Mouse (Mus musculus): Measurements from ENCODE around the gene Kcnk1. TPM values are rescaled to one million over a fixed set of nuclear protein-coding genes. Genes with fewer than 3 reads are reported as not detected.

Kcnk1 gene
- polyA plus RNA-seq, 1 experiment from 2014 or later: 18.7 TPM

GRCm38 (mm10) chr8:125960037-125960436 is 34.9 kb upstream of the Kcnk1 start:
- peaks cover 6% of the 10 kb centered on the region for H3K9me3 ChIP-seq (ENCODE audit: control insufficient read depth, low read length)
- 89% methylated on average over 8 of the region's 8 CpGs for WGBS
- no peaks in the 10 kb centered on the region for H3K36me3 ChIP-seq (ENCODE audit: control insufficient read depth, insufficient read depth)
- H3K27me3 ChIP-seq (replicated peaks; ENCODE audit: control insufficient read depth, insufficient read depth, low read length): 0 out of 2 replicates have a peak, but pooled peaks cover 8% of the 10 kb centered on the region
- no peak overlapping the region for H3K4me3 ChIP-seq (replicated peaks; ENCODE audit: low read length)
- peaks cover 5% of the 10 kb centered on the region for H3K4me1 ChIP-seq (replicated peaks; ENCODE audit: control insufficient read depth, insufficient read depth, low read length)
- ATAC-seq: no peak
- no peak overlapping the region for H3K9ac ChIP-seq (replicated peaks; ENCODE audit: low read depth, low read length)
- no peak overlapping the region for H3K4me2 ChIP-seq (ENCODE audit: low read length)
- no peak overlapping the region for H3K27ac ChIP-seq (ENCODE audit: low read length)

- WGBS: 28% methylated on average over 6 of the region's 6 CpGs
- Histone ChIP-seq H3K4me3 (replicated peaks; ENCODE audit: low read length) (no peak overlapping the region), H3K4me2 (ENCODE audit: low read length) (no peak overlapping the region), H3K9me3 (ENCODE audit: control insufficient read depth, low read length) (peaks cover 6% of the 10 kb centered on the region), H3K9ac (replicated peaks; ENCODE audit: low read depth, low read length) (no peak overlapping the region), H3K4me1 (replicated peaks; ENCODE audit: control insufficient read depth, insufficient read depth, low read length) (peaks cover 5% of the 10 kb centered on the region), H3K27me3 (replicated peaks; ENCODE audit: control insufficient read depth, insufficient read depth, low read length) (0 out of 2 replicates have a peak, but pooled peaks cover 8% of the 10 kb centered on the region), H3K27ac (ENCODE audit: low read length) (no peak overlapping the region), H3K36me3 (ENCODE audit: control insufficient read depth, insufficient read depth) (no peaks in the 10 kb centered on the region)
- ATAC-seq: no peak
Measured at GRCm38 (mm10) chr8:125961790-125962189, 33.2 kb upstream of the Kcnk1 start.

- no peak overlapping the region for H3K9ac ChIP-seq (replicated peaks; ENCODE audit: low read depth, low read length)
- WGBS: 4% methylated on average over 11 of the region's 11 CpGs
- H3K9me3 ChIP-seq (ENCODE audit: control insufficient read depth, low read length): peaks cover 6% of the 10 kb centered on the region
- H3K4me2 ChIP-seq (ENCODE audit: low read length): peak overlapping the region; percentile 27
- 0 out of 2 replicates have a peak, but pooled peaks cover 8% of the 10 kb centered on the region for H3K27me3 ChIP-seq (replicated peaks; ENCODE audit: control insufficient read depth, insufficient read depth, low read length)
- ATAC-seq: no peak
- H3K4me1 ChIP-seq (replicated peaks; ENCODE audit: control insufficient read depth, insufficient read depth, low read length): peaks cover 5% of the 10 kb centered on the region
- no peaks in the 10 kb centered on the region for H3K36me3 ChIP-seq (ENCODE audit: control insufficient read depth, insufficient read depth)
- no peak overlapping the region for H3K4me3 ChIP-seq (replicated peaks; ENCODE audit: low read length)
- H3K27ac ChIP-seq (ENCODE audit: low read length): no peak overlapping the region
Measured at GRCm38 (mm10) chr8:125963807-125964211, 31.2 kb upstream of the Kcnk1 start.

- ATAC-seq: no peak
- WGBS: 51% methylated on average over 3 of the region's 3 CpGs
Measured at GRCm38 (mm10) chr8:125971336-125971735, 23.6 kb upstream of the Kcnk1 start.

GRCm38 (mm10) chr8:125975981-125976380 is 19.0 kb upstream of the Kcnk1 start:
- no peak overlapping the region for H3K27ac ChIP-seq (ENCODE audit: low read length)
- no peak for ATAC-seq
- 74% methylated on average over 4 of the region's 4 CpGs for WGBS

More at GRCm38 (mm10) chr8:125971336-125971735, 23.6 kb upstream of the Kcnk1 start:
- H3K9me3 ChIP-seq (ENCODE audit: control insufficient read depth, low read length): no peaks in the 10 kb centered on the region
- no peaks in the 10 kb centered on the region for H3K4me1 ChIP-seq (replicated peaks; ENCODE audit: control insufficient read depth, insufficient read depth, low read length)
- H3K4me3 ChIP-seq (replicated peaks; ENCODE audit: low read length): no peak overlapping the region
- no peak overlapping the region for H3K9ac ChIP-seq (replicated peaks; ENCODE audit: low read depth, low read length)
- no peaks in the 10 kb centered on the region for H3K27me3 ChIP-seq (replicated peaks; ENCODE audit: control insufficient read depth, insufficient read depth, low read length)
- no peak overlapping the region for H3K4me2 ChIP-seq (ENCODE audit: low read length)
- H3K36me3 ChIP-seq (ENCODE audit: control insufficient read depth, insufficient read depth): no peaks in the 10 kb centered on the region
- H3K27ac ChIP-seq (ENCODE audit: low read length): no peak overlapping the region

GRCm38 (mm10) chr8:125980826-125981225 is 14.1 kb upstream of the Kcnk1 start:
- no peak overlapping the region for H3K9ac ChIP-seq (replicated peaks; ENCODE audit: low read depth, low read length)
- peaks cover under 1% of the 10 kb centered on the region; the same call in 1 of the 2 replicates for H3K4me1 ChIP-seq (replicated peaks; ENCODE audit: control insufficient read depth, insufficient read depth, low read length)
- H3K36me3 ChIP-seq (ENCODE audit: control insufficient read depth, insufficient read depth): no peaks in the 10 kb centered on the region
- H3K27me3 ChIP-seq (replicated peaks; ENCODE audit: control insufficient read depth, insufficient read depth, low read length): no peaks in the 10 kb centered on the region
- no peaks in the 10 kb centered on the region for H3K9me3 ChIP-seq (ENCODE audit: control insufficient read depth, low read length)
- H3K27ac ChIP-seq (ENCODE audit: low read length): no peak overlapping the region
- no peak overlapping the region for H3K4me2 ChIP-seq (ENCODE audit: low read length)
- no peak for ATAC-seq
- 44% methylated on average over 6 of the region's 6 CpGs for WGBS
- H3K4me3 ChIP-seq (replicated peaks; ENCODE audit: low read length): no peak overlapping the region

More at GRCm38 (mm10) chr8:125975981-125976380, 19.0 kb upstream of the Kcnk1 start:
- no peaks in the 10 kb centered on the region for H3K9me3 ChIP-seq (ENCODE audit: control insufficient read depth, low read length)
- no peaks in the 10 kb centered on the region for H3K27me3 ChIP-seq (replicated peaks; ENCODE audit: control insufficient read depth, insufficient read depth, low read length)
- H3K4me3 ChIP-seq (replicated peaks; ENCODE audit: low read length): no peak overlapping the region
- no peak overlapping the region for H3K4me2 ChIP-seq (ENCODE audit: low read length)
- H3K36me3 ChIP-seq (ENCODE audit: control insufficient read depth, insufficient read depth): no peaks in the 10 kb centered on the region
- H3K9ac ChIP-seq (replicated peaks; ENCODE audit: low read depth, low read length): no peak overlapping the region
- H3K4me1 ChIP-seq (replicated peaks; ENCODE audit: control insufficient read depth, insufficient read depth, low read length): no peaks in the 10 kb centered on the region

- no peaks in the 10 kb centered on the region for H3K9me3 ChIP-seq (ENCODE audit: control insufficient read depth, low read length)
- no peak overlapping the region for H3K4me2 ChIP-seq (ENCODE audit: low read length)
- H3K27ac ChIP-seq (ENCODE audit: low read length): no peak overlapping the region
- no peaks in the 10 kb centered on the region for H3K36me3 ChIP-seq (ENCODE audit: control insufficient read depth, insufficient read depth)
- no peak overlapping the region for H3K4me3 ChIP-seq (replicated peaks; ENCODE audit: low read length)
- H3K4me1 ChIP-seq (replicated peaks; ENCODE audit: control insufficient read depth, insufficient read depth, low read length): peaks cover 6% of the 10 kb centered on the region
- no peak overlapping the region for H3K9ac ChIP-seq (replicated peaks; ENCODE audit: low read depth, low read length)
- H3K27me3 ChIP-seq (replicated peaks; ENCODE audit: control insufficient read depth, insufficient read depth, low read length): no peaks in the 10 kb centered on the region
- 76% methylated on average over 3 of the region's 3 CpGs for WGBS
- ATAC-seq: no peak
Measured at GRCm38 (mm10) chr8:125983515-125983914, 11.5 kb upstream of the Kcnk1 start.

- H3K36me3 ChIP-seq (ENCODE audit: control insufficient read depth, insufficient read depth): no peaks in the 10 kb centered on the region
- no peaks in the 10 kb centered on the region for H3K27me3 ChIP-seq (replicated peaks; ENCODE audit: control insufficient read depth, insufficient read depth, low read length)
- no peak overlapping the region for H3K4me3 ChIP-seq (replicated peaks; ENCODE audit: low read length)
- no peak overlapping the region for H3K27ac ChIP-seq (ENCODE audit: low read length)
- no peak for ATAC-seq
- WGBS: 92% methylated on average over 4 of the region's 4 CpGs
- H3K9me3 ChIP-seq (ENCODE audit: control insufficient read depth, low read length): no peaks in the 10 kb centered on the region
- peaks cover 6% of the 10 kb centered on the region for H3K4me1 ChIP-seq (replicated peaks; ENCODE audit: control insufficient read depth, insufficient read depth, low read length)
- H3K4me2 ChIP-seq (ENCODE audit: low read length): no peak overlapping the region
- H3K9ac ChIP-seq (replicated peaks; ENCODE audit: low read depth, low read length): no peak overlapping the region
Measured at GRCm38 (mm10) chr8:125984140-125984539, 10.8 kb upstream of the Kcnk1 start.

GRCm38 (mm10) chr8:125985364-125985763 is 9.6 kb upstream of the Kcnk1 start:
- no peak for ATAC-seq
- Histone ChIP-seq H3K27me3 (replicated peaks; ENCODE audit: control insufficient read depth, insufficient read depth, low read length) (no peaks in the 10 kb centered on the region), H3K4me1 (replicated peaks; ENCODE audit: control insufficient read depth, insufficient read depth, low read length) (peaks cover 6% of the 10 kb centered on the region), H3K27ac (ENCODE audit: low read length) (no peak overlapping the region), H3K4me2 (ENCODE audit: low read length) (no peak overlapping the region), H3K36me3 (ENCODE audit: control insufficient read depth, insufficient read depth) (no peaks in the 10 kb centered on the region), H3K9ac (replicated peaks; ENCODE audit: low read depth, low read length) (no peak overlapping the region), H3K4me3 (replicated peaks; ENCODE audit: low read length) (no peak overlapping the region), H3K9me3 (ENCODE audit: control insufficient read depth, low read length) (no peaks in the 10 kb centered on the region)
- 77% methylated on average over 2 of the region's 2 CpGs for WGBS

Data from forebrain, embryonic 16.5 days (tissue).